Mouse (Mus musculus) large intestine, adult 2 months (tissue): ENCODE measurements at regions not wholly inside any gene's neighbourhood (a gene's known extent, or its start where the extent isn't known, plus 50 kb on each side); places are given as distances from the start of the nearest gene placed in this dataset.
"Not testable (repeated sequence)": the region's sequence is repeated elsewhere in the genome, so short reads cannot be mapped to it uniquely, and the experiment has no call there.

Source experiments
- DNase-seq: peaks from one replicate; pipeline ENCODE4 v3.0.0-alpha.2; 2012; ENCODE audit warnings: low read depth, low spot score
- WGBS: fragments of 180-500 bp; shearing (Covaris S2); methylation state at CpG from one replicate; pipeline ENCODE4 v1.1.7; 2018; 5-methylcytosine and 5-hydroxymethylcytosine counted together

- WGBS, result 55% methylated on average over 8 of the region's 8 CpGs
- DNase-seq, result no peak
Observed at GRCm38 (mm10) chr4:97509576-97509975, 263.0 kb upstream of the Nfia start.

- DNase-seq, result no peak
- WGBS, result 19% methylated on average over 1 of the region's 1 CpGs
Observed at GRCm38 (mm10) chr4:97505734-97506133, 266.8 kb upstream of the Nfia start.

- DNase-seq, result no peak
- 34% methylated on average over 2 of the region's 2 CpGs for WGBS
Observed at GRCm38 (mm10) chr4:97491248-97491804, 281.2 kb upstream of the Nfia start.

- DNase-seq, result peak; percentile 60
- WGBS, result 12% methylated on average over 10 of the region's 10 CpGs
Observed at GRCm38 (mm10) chr4:97486354-97486753, 286.2 kb upstream of the Nfia start.

GRCm38 (mm10) chr4:97485225-97485624, 287.3 kb upstream of the Nfia start:
- DNase-seq, result no peak
- 48% methylated on average over 3 of the region's 3 CpGs for WGBS

- DNase-seq, result no peak
- WGBS, result 84% methylated on average over 10 of the region's 10 CpGs
Observed at GRCm38 (mm10) chr4:97482701-97483246, 289.8 kb upstream of the Nfia start.

GRCm38 (mm10) chr4:97481836-97482235, 290.7 kb upstream of the Nfia start:
- DNase-seq, result no peak

GRCm38 (mm10) chr4:97476571-97477190, 293.7 kb upstream of the Gm10192 start:
- DNase-seq, result no peak
- WGBS, result 48% methylated on average over 3 of the region's 3 CpGs

More at GRCm38 (mm10) chr4:97481836-97482235, 290.7 kb upstream of the Nfia start:
- WGBS, result 70% methylated on average over 3 of the region's 3 CpGs

GRCm38 (mm10) chr4:97473492-97473891, 290.5 kb upstream of the Gm10192 start:
- WGBS, result 45% methylated on average over 8 of the region's 8 CpGs
- not testable (repeated sequence) for DNase-seq

GRCm38 (mm10) chr4:97465932-97466666, 283.1 kb upstream of the Gm10192 start:
- 26% methylated on average over 6 of the region's 6 CpGs for WGBS
- DNase-seq, result peak; percentile 79

- peak; percentile 39 for DNase-seq
Observed at GRCm38 (mm10) chr4:97465517-97465916, 282.6 kb upstream of the Gm10192 start.

GRCm38 (mm10) chr4:97461177-97461576, 278.2 kb upstream of the Gm10192 start:
- 94% methylated on average over 1 of the region's 1 CpGs for WGBS
- DNase-seq, result no peak

- 83% methylated on average over 5 of the region's 5 CpGs for WGBS
Observed at GRCm38 (mm10) chr4:97439288-97440029, 256.5 kb upstream of the Gm10192 start.

GRCm38 (mm10) chr4:97432681-97433080, 249.7 kb upstream of the Gm10192 start:
- no peak for DNase-seq
- WGBS, result 68% methylated on average over 1 of the region's 1 CpGs

More at GRCm38 (mm10) chr4:97439288-97440029, 256.5 kb upstream of the Gm10192 start:
- DNase-seq, result no peak

- WGBS, result 68% methylated on average over 1 of the region's 1 CpGs
- DNase-seq, result no peak
Observed at GRCm38 (mm10) chr4:97432094-97432493, 249.1 kb upstream of the Gm10192 start.

GRCm38 (mm10) chr4:97431239-97431638, 248.3 kb upstream of the Gm10192 start:
- 84% methylated on average over 2 of the region's 2 CpGs for WGBS
- DNase-seq, result no peak

- 83% methylated on average over 1 of the region's 1 CpGs for WGBS
- DNase-seq, result no peak
Observed at GRCm38 (mm10) chr4:97419845-97420244, 236.9 kb upstream of the Gm10192 start.

- DNase-seq, result peak; percentile 16
- WGBS, result 16% methylated on average over 5 of the region's 5 CpGs
Observed at GRCm38 (mm10) chr4:97418616-97419015, 235.7 kb upstream of the Gm10192 start.

GRCm38 (mm10) chr4:97417943-97418342, 235.0 kb upstream of the Gm10192 start:
- DNase-seq, result no peak
